Mouse (Mus musculus) ES-E14 (cell line): Measurements from ENCODE around the gene Sept7. TPM values are rescaled to one million over a fixed set of nuclear protein-coding genes. Genes with fewer than 3 reads are reported as not detected.

ENCODE experiments used
- DNase-seq: peaks from one replicate; pipeline ENCODE4 v3.0.0-alpha.2; 2013; ENCODE audit warnings: low read depth, low spot score
- H3K27ac ChIP-seq: 2 replicates; pipeline ENCODE4 v1.5.1; 2012; ENCODE audit warnings: low read depth, mild to moderate bottlenecking, low read length, moderate library complexity, mixed read lengths; ENCODE audit not compliant: poor library complexity, insufficient read depth, severe bottlenecking
- H3K36me3 ChIP-seq: 2 replicates; pipeline ENCODE4 v1.6.1; 2012; ENCODE audit warnings: mild to moderate bottlenecking, low read length, moderate library complexity, mixed read lengths; ENCODE audit not compliant: control insufficient read depth, poor library complexity, insufficient read depth, severe bottlenecking
- H3K4me1 ChIP-seq, 2 experiments: fragments of 150-350 bp in 1 of 2; sonication (generic) in 1 of 2; 2 replicates each; pipeline ENCODE4 v1.6.1; 2012; ENCODE audit warnings: low read length in 2 of 2, mild to moderate bottlenecking in 1 of 2, mixed read lengths in 1 of 2; ENCODE audit not compliant: control insufficient read depth in 2 of 2, insufficient read depth in 2 of 2, poor library complexity in 1 of 2
- H3K4me3 ChIP-seq, 2 experiments: fragments of 150-350 bp in 1 of 2; sonication (generic) in 1 of 2; 2 replicates each; pipeline ENCODE4 v1.5.1; 2012; ENCODE audit warnings: low read length in 2 of 2, low read depth in 1 of 2, mild to moderate bottlenecking in 1 of 2, mixed read lengths in 1 of 2; ENCODE audit not compliant: insufficient read depth in 1 of 2, poor library complexity in 1 of 2, severe bottlenecking in 1 of 2
- H3K9ac ChIP-seq: 2 replicates; pipeline ENCODE4 v1.6.1; 2012; ENCODE audit warnings: low read depth, mild to moderate bottlenecking, low read length, mixed read lengths; ENCODE audit not compliant: poor library complexity, insufficient read depth, severe bottlenecking
- H3K9me3 ChIP-seq: fragments of 150-350 bp; sonication (generic); 2 replicates; pipeline ENCODE4 v1.6.1; 2012; ENCODE audit warnings: low read depth, mild to moderate bottlenecking, low read length; ENCODE audit not compliant: control insufficient read depth, insufficient read depth
- CHD2 ChIP-seq: IDR thresholded peaks from 2 replicates; pipeline ENCODE4 v1.6.1; 2014; ENCODE audit warnings: mild to moderate bottlenecking, low read depth, low read length, inconsistent platforms
- HCFC1 ChIP-seq: IDR thresholded peaks from 2 replicates; pipeline ENCODE4 v1.6.1; 2012; ENCODE audit warnings: low read length, inconsistent platforms, borderline replicate concordance; ENCODE audit not compliant: insufficient read depth
- MAFK ChIP-seq: IDR thresholded peaks from 2 replicates; pipeline ENCODE4 v1.6.1; 2014; ENCODE audit warnings: mild to moderate bottlenecking, low read depth, low read length, inconsistent platforms; ENCODE audit not compliant: insufficient read depth
- ZC3H11A ChIP-seq: IDR thresholded peaks from 2 replicates; pipeline ENCODE4 v1.6.1; 2012; ENCODE audit warnings: low read depth, mild to moderate bottlenecking, inconsistent platforms, low read length, borderline replicate concordance
- ZNF384 ChIP-seq: IDR thresholded peaks from 2 replicates; pipeline ENCODE4 v1.6.1; 2012; ENCODE audit warnings: low read depth, low read length, inconsistent platforms
- in situ Hi-C, 2 experiments: fragments of 600-800 bp; cut with MboI; formaldehyde crosslinking; loops; one replicate each; pipeline ENCODE4 v1.15.1; 2025; ENCODE audit warnings: low sequenced_read_pairs in 2 of 2, inconsistent platforms in 1 of 2; ENCODE audit not compliant: unreplicated experiment in 2 of 2
- total RNA-seq: library from RNA; depleted of rRNA; stranded (reverse); fragments of 300-350 nt; gene quantifications from 2 replicates; pipeline ENCODE4 v1.2.3, GENCODE M21; 2012

Sept7 gene
- total RNA-seq, 1 experiment, result 110 TPM

DNA sequence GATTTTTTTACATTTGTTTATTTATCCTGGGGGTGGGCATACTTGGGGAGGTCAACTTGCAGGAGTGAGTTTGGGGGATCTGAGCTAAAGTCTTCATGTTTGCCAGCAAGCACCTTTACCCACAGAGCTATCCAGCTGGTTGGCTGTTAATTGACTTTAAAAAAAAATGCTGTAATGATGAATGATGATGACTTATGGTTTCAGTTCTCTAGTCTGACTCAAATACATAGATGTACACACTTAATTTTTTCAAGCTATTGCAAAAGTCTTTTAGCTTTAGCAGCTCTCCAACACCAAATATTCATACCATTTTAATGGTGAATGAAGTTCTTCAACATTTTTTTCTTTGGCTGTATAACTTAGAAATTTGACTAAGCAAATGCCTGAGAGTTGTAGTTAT lies 8.7 kb downstream of the Sept7 start:
- Histone ChIP-seq H3K36me3 (no peaks in the 10 kb centered on the region), H3K4me1 (no peaks in the 10 kb centered on the region), H3K9ac (no peak overlapping the region), H3K4me3 (no peak overlapping the region), H3K27ac (no peak overlapping the region), H3K9me3 (no peaks in the 10 kb centered on the region)
- no peak for DNase-seq
- in situ Hi-C loops, result no loop called here
- TF ChIP-seq MAFK (no peak), HCFC1 (no peak), ZC3H11A (no peak), ZNF384 (no peak), CHD2 (no peak)

- in situ Hi-C loops, result no loop called here
- TF ChIP-seq ZC3H11A, result no peak
- no peak for TF ChIP-seq CHD2
- no peak for TF ChIP-seq HCFC1
- no peak for TF ChIP-seq ZNF384
- TF ChIP-seq MAFK, result no peak
- Histone ChIP-seq H3K9me3 (no peaks in the 10 kb centered on the region), H3K36me3 (no peaks in the 10 kb centered on the region), H3K4me3 (no peak overlapping the region), H3K4me1 (no peaks in the 10 kb centered on the region), H3K9ac (no peak overlapping the region), H3K27ac (no peak overlapping the region)
- DNase-seq, result no peak
These were observed 9.8 kb downstream of the Sept7 start for GRCm38 (mm10) chr9:25262087-25262486.

DNA sequence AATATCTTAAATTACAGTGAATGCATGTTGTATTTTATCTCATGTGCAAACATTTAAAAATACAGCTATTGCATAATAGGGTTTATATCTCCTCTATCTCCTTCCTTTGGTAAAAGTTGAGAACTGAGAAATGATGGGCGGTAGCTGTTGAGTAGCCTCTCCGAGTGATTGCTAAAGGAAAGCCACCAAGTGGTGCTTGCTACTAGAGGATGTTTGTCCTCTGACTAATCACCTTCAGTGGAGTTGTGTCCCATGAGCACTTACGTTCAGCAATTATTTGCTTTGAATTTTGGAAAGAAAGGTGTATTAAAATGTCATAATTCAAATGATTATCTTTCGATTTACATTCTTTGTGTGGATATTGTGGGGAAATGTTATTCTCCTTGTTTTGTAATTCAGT lies 13.6 kb downstream of the Sept7 start:
- Histone ChIP-seq H3K4me1 (no peaks in the 10 kb centered on the region), H3K36me3 (no peaks in the 10 kb centered on the region), H3K9ac (no peak overlapping the region), H3K4me3 (no peak overlapping the region), H3K9me3 (no peaks in the 10 kb centered on the region), H3K27ac (no peak overlapping the region)
- DNase-seq, result no peak
- in situ Hi-C loops, result no loop called here
- TF ChIP-seq ZNF384, result no peak
- TF ChIP-seq MAFK, result no peak
- no peak for TF ChIP-seq HCFC1
- TF ChIP-seq ZC3H11A, result no peak
- no peak for TF ChIP-seq CHD2

- Histone ChIP-seq H3K9me3 (no peaks in the 10 kb centered on the region), H3K9ac (no peak overlapping the region), H3K27ac (no peak overlapping the region), H3K36me3 (no peaks in the 10 kb centered on the region), H3K4me1 (no peaks in the 10 kb centered on the region), H3K4me3 (no peak overlapping the region)
- in situ Hi-C loops, result no loop called here
- no peak for DNase-seq
- TF ChIP-seq ZC3H11A (no peak), ZNF384 (no peak), CHD2 (no peak), HCFC1 (no peak), MAFK (no peak)
These were observed 14.9 kb downstream of the Sept7 start for GRCm38 (mm10) chr9:25267133-25267532.

DNA sequence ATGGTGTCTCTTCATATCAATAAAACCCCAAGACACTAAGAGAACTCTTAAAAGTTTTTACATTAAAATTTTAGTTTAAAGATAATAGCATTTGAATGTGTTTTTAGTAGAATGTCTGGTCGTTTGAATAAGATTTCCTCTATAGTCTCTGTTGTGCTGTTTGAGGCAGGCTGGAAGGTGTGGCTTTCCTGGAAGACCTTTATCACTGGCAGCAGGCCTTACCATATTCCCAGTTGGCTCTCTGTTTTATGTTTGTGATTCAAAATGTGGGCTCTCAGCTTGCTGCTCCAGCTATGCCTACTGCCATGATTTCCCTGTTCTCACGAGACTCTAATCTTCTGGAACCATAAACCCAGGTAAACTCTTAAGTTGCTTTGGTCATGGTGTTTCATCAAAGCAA lies 15.3 kb downstream of the Sept7 start:
- Histone ChIP-seq H3K36me3 (no peaks in the 10 kb centered on the region), H3K9me3 (no peaks in the 10 kb centered on the region), H3K9ac (no peak overlapping the region), H3K27ac (no peak overlapping the region), H3K4me3 (no peak overlapping the region), H3K4me1 (no peaks in the 10 kb centered on the region)
- in situ Hi-C loops, result no loop called here
- DNase-seq, result no peak
- TF ChIP-seq CHD2 (no peak), ZNF384 (no peak), MAFK (no peak), ZC3H11A (no peak), HCFC1 (no peak)
